Mouse (Mus musculus): ENCODE measurements around the gene Otop3. TPM values are rescaled to one million over a fixed set of nuclear protein-coding genes. Genes with fewer than 3 reads are reported as not detected.

Otop3 gene
- polyA plus RNA-seq, 1 experiment from 2014 or later, result 2.7 TPM

DNA sequence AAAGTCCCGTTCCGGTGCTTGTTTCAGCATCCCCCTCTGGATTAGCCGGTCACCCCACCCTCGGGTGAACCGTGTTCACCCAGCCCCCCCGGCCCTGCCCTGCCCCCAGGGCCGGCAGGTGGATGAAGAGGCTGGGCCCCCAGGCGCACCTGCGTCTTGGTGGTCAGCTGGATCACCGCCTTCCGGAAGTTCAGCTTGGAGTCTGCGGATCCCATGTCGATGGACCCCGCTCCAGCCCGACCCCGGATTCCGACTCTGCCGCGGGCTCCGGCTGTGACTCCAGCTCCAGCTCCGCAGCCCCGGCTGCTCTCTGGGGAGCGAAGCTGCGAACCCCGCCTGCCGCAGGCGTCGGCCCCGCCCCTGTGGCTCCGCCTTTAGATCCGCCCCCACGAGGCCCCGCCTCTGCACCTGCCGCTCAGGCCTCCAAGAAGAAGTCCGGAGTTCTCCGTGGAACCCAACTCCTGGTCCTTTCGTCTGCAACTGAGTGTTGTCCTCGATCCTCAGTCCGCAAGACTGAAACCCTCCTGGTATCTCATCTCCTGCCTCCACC, 32.9 kb downstream of the Otop3 start, which contains the start of gene Hid1:
TSS of gene Hid1 (minus strand) at position 362 of the 550 bp plus-strand sequence.
- Histone ChIP-seq H3K4me1 (peaks cover 15% of the 10 kb centered on the region), H3K27ac (peak within 1 kb of the TSS; percentile 52), H3K9ac (peak within 1 kb of the TSS; percentile 49; the same call in 1 of the 2 replicates), H3K4me2 (peak within 1 kb of the TSS; percentile 73), H3K4me3 (replicated peaks) (peak within 1 kb of the TSS; percentile 53), H3K27me3 (replicated peaks) (peaks cover 10% of the 10 kb centered on the region), H3K36me3 (no peaks in the 10 kb centered on the region), H3K9me3 (no peaks in the 10 kb centered on the region)
- ATAC-seq (ENCODE audit: insufficient read depth, low FRiP score, low read depth), result peak; percentile 79
- WGBS, result under 1% methylated on average over 30 of the region's 39 CpGs

DNA sequence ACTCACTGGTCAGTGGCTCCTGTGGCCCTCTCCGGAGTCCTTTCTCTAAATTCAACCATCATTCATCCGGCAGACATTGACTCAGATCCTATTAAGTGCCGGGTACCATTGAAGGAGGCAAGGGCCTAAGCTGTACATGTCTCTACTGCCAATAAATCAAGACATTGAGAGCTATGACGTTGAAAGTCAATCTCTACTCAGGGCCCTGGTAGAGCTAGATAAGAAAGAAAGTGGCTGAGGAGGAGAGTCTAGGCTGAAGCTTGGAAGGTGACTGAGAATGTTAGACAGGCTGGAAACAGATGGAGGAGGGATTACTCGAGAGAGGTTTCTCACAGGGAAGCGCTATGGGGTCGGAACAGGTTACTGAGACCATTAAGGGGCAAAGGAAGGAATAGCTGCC, 35.8 kb downstream of the Otop3 start:
- WGBS, result 51% methylated on average over 7 of the region's 7 CpGs

DNA sequence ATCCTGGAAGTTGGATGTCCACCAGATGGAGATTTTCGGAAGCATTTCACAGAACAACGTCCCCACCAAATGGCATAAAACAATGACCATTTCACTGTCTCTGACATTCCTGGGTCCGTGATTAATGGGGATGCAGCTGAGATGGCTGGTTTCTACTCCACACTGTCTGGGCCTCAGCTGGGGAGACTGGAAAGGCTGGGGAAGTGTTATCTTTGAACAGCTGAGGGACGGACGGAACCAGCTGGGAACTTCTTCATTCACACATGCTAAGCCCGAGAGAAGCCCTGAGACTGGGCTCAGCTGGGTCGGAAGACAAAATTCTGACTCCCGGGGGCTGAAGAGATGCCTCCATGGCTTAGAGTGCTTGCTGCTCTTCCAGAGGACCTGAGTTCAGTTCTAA, 36.8 kb downstream of the Otop3 start:
- Histone ChIP-seq H3K4me3 (replicated peaks) (no peak overlapping the region), H3K9me3 (no peaks in the 10 kb centered on the region), H3K4me2 (no peak overlapping the region), H3K27ac (no peak overlapping the region), H3K4me1 (peaks cover 21% of the 10 kb centered on the region), H3K36me3 (no peaks in the 10 kb centered on the region), H3K27me3 (replicated peaks) (peaks cover 20% of the 10 kb centered on the region), H3K9ac (no peak overlapping the region)
- 52% methylated on average over 8 of the region's 8 CpGs for WGBS
- no peak for ATAC-seq (ENCODE audit: insufficient read depth, low FRiP score, low read depth)

More for the DNA sequence above, 35.8 kb downstream of the Otop3 start:
- H3K9ac ChIP-seq, result no peak overlapping the region
- no peaks in the 10 kb centered on the region for H3K9me3 ChIP-seq
- ATAC-seq (ENCODE audit: insufficient read depth, low FRiP score, low read depth), result no peak
- peaks cover 26% of the 10 kb centered on the region for H3K4me1 ChIP-seq
- no peak overlapping the region for H3K4me3 ChIP-seq (replicated peaks)
- H3K27me3 ChIP-seq (replicated peaks), result peaks cover 20% of the 10 kb centered on the region
- no peak overlapping the region for H3K4me2 ChIP-seq
- no peak overlapping the region for H3K27ac ChIP-seq
- no peaks in the 10 kb centered on the region for H3K36me3 ChIP-seq

DNA sequence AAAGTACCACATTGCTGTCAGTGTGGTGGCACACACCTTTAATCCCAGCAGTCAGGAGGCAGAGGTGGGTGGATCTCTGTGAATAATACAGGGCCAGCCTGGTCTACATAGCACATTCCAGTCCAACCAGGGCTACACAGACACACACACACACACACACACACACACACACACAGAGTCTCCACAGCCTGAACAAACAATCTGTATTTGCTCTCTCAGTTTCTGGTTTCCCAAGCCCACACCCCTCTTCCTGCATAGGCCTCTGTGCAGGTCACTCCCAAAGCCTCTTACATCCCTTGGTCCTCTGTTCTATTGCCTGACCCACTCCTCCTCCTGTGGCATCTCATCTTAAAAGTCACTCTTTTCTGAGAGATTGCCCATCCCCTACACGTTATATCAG, 37.5 kb downstream of the Otop3 start:
- Histone ChIP-seq H3K9me3 (no peaks in the 10 kb centered on the region), H3K27me3 (replicated peaks) (peaks cover 17% of the 10 kb centered on the region), H3K4me1 (peaks cover 17% of the 10 kb centered on the region), H3K4me3 (replicated peaks) (no peak overlapping the region), H3K4me2 (no peak overlapping the region), H3K36me3 (no peaks in the 10 kb centered on the region), H3K9ac (no peak overlapping the region), H3K27ac (no peak overlapping the region)
- WGBS, result 48% methylated on average over 1 of the region's 1 CpGs
- ATAC-seq (ENCODE audit: insufficient read depth, low FRiP score, low read depth), result no peak

DNA sequence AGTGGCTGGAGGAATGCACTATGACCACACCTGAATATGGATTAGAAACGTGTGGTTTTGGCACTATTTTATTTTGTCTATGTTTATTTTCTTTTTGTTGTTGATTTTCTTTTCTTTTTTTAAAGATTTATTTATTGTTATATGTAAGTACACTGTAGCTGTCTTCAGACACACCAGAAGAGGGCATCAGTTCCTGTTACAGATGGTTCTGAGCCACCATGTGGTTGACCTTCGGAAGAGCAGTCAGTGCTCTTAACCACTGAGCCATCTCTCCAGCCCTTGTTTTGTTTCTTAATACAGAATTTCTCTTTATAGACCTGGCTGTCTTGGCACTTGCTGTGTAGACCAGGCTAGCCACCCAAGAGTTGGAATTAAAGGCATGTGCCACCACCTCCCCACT, 38.2 kb downstream of the Otop3 start:
- H3K4me1 ChIP-seq, result peaks cover 12% of the 10 kb centered on the region
- peaks cover 10% of the 10 kb centered on the region for H3K27me3 ChIP-seq (replicated peaks)
- H3K36me3 ChIP-seq, result no peaks in the 10 kb centered on the region
- no peak overlapping the region for H3K4me2 ChIP-seq
- WGBS, result 42% methylated on average over 2 of the region's 2 CpGs
- H3K9ac ChIP-seq, result no peak overlapping the region
- no peak for ATAC-seq (ENCODE audit: insufficient read depth, low FRiP score, low read depth)
- no peak overlapping the region for H3K4me3 ChIP-seq (replicated peaks)
- H3K9me3 ChIP-seq, result no peaks in the 10 kb centered on the region
- H3K27ac ChIP-seq, result no peak overlapping the region

DNA sequence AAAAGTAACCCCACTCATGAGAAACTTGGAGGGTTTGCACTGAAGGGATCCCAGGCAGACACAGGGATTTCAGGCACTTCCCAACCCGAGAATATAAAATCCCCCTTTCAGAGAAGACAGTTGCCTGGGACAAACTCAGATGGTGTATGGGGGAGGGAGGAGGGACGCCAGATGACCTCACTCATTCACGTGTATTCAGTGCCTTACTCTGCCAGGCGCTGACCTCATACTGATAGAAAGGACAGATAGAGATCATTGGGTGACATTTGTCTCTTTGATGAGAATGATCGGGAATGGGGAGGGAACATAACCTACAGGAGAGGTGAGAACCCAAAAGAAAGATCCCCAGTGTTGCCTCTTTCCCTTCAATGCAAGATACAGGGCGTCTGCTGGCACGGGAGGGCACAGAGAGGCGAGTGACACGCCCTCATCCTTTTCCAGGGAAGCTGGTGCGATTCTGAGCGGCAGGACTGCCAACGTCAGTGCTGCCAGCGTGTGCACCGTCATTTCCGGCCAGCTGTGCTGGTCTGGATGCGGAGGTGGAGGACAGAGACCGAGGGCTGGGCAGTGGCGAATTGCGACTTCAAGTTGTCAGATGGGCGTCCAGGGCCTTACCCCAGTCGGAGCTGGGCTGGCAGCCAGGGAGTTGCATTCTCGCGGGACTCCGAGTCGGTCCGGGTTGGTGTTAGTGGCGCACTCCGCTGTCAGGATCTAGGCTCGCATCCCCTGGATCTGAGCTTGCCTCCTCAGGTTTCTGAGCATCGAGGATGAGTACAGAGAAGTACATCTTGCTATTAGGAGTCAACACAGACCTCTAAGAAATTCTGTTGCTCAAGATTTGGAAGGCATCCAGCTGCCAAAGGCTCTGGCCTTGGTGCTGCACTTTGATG, 39.5 kb downstream of the Otop3 start:
- Histone ChIP-seq H3K4me2 (peak overlapping the region; percentile 83), H3K4me1 (peaks cover 12% of the 10 kb centered on the region), H3K9me3 (no peaks in the 10 kb centered on the region), H3K27ac (no peak overlapping the region), H3K27me3 (replicated peaks) (peaks cover 10% of the 10 kb centered on the region), H3K9ac (no peak overlapping the region; the same call in 1 of the 2 replicates), H3K36me3 (no peaks in the 10 kb centered on the region), H3K4me3 (replicated peaks) (peak overlapping the region; percentile 37)
- WGBS, result 4% methylated on average over 30 of the region's 30 CpGs
- ATAC-seq (ENCODE audit: insufficient read depth, low FRiP score, low read depth), result no peak

DNA sequence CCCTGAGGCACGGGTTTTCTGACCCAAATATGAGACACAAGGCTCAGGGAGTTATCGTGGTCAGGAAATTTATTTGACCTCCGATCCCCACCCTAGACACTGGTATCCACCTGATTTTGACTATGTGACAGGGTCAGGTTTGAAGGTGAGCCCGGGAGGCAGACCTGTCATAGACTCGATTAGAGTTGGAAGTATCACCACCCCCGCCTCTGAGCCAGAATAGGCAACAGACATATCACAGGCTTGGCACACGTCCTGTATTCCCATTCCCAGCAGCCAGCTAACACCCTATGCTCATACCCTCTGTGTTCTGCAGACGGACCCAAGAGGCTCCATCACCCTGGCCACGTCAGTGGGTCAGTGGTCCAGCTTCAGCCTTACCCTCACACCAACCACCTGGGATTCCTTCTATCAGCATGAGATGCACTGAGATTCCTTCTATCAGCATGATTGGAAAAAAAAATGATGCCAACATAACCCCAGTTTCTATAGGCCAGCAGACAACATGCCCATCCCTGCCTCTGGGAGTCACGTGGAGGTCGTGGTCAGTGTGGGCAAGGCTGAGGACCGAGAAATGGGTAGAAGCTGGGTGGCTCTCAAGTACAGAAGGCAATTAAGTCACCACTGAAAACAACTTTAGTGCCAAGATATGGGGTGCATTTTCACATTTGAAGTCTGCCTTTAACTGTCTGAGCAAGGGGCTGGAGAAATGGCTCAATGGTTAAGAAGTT, 40.3 kb downstream of the Otop3 start:
- Histone ChIP-seq H3K9me3 (no peaks in the 10 kb centered on the region), H3K27me3 (replicated peaks) (peaks cover 10% of the 10 kb centered on the region), H3K36me3 (no peaks in the 10 kb centered on the region), H3K4me3 (replicated peaks) (no peak overlapping the region), H3K4me1 (peaks cover 12% of the 10 kb centered on the region), H3K4me2 (peak overlapping the region; percentile 83), H3K27ac (no peak overlapping the region), H3K9ac (no peak overlapping the region)
- no peak for ATAC-seq (ENCODE audit: insufficient read depth, low FRiP score, low read depth)
- 58% methylated on average over 12 of the region's 12 CpGs for WGBS

DNA sequence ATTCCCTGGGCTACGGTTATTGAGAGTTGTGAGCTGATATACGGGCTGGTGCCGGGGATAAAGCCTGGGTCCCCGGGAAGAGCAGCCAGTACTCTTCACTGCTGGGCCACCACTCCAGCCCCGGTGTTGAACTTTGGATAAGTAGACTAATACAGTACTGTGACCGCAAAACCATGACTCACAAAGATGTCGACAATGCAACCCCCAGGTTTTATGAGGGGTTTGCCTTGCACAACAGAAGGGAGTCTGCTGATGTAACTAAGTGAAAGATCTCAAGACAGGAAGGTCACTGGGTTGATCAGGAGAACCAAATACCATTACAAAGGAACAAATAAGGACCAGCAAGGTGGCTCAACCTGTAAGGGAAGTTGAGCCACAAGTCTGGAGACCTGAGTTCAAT, 42.2 kb downstream of the Otop3 start:
- Histone ChIP-seq H3K27me3 (replicated peaks) (peaks cover 10% of the 10 kb centered on the region), H3K9me3 (no peaks in the 10 kb centered on the region), H3K27ac (no peak overlapping the region), H3K4me3 (replicated peaks) (no peak overlapping the region), H3K9ac (no peak overlapping the region), H3K4me1 (peaks cover 16% of the 10 kb centered on the region), H3K36me3 (no peaks in the 10 kb centered on the region), H3K4me2 (no peak overlapping the region)
- no peak for ATAC-seq (ENCODE audit: insufficient read depth, low FRiP score, low read depth)
- WGBS, result 63% methylated on average over 7 of the region's 7 CpGs

DNA sequence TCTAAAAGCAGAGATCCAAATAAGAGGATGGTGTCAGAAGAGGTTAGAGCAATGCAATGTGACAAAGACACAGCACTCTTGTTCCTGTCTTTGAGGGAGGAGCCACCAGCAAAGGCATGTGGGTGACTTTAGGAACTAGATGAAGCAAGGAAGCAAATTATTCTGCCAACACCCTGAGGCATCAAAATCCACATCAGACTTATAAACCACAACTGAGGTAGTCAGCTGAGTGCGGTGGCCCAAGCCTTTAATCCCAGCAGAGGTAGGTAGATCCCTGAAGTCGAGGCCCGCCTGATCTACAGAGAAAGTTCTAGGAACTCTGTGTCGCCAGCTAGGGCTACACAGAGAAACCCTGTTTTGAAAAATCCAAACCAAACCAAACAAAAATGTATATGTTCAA, 42.7 kb downstream of the Otop3 start:
- no peak for ATAC-seq (ENCODE audit: insufficient read depth, low FRiP score, low read depth)
- H3K9ac ChIP-seq, result no peak overlapping the region
- H3K4me3 ChIP-seq (replicated peaks), result no peak overlapping the region
- no peaks in the 10 kb centered on the region for H3K36me3 ChIP-seq
- H3K4me2 ChIP-seq, result no peak overlapping the region
- WGBS, result 88% methylated on average over 4 of the region's 4 CpGs
- H3K27me3 ChIP-seq (replicated peaks), result peaks cover 10% of the 10 kb centered on the region
- no peaks in the 10 kb centered on the region for H3K9me3 ChIP-seq
- no peak overlapping the region for H3K27ac ChIP-seq
- peaks cover 17% of the 10 kb centered on the region for H3K4me1 ChIP-seq

DNA sequence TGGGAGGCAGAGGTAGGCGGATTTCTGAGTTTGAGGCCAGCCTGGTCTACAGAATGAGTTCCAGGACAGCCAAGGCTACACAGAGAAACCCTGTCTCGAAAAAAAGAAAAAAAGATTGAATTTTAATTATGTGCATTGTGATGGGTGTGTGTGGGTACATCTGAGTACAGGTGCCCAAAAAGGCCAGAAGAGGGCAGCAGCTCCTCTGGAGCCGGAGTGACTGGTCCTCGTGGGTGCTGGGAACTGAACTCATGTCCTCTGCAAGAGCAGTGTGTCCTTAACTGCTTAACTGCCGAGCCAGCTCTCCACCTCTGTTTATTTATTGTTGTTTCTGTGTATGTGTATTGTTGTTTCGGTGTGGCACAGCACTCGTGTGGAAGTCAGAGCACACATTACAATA, 43.3 kb downstream of the Otop3 start:
- Histone ChIP-seq H3K4me3 (replicated peaks) (no peak overlapping the region), H3K9ac (no peak overlapping the region), H3K9me3 (no peaks in the 10 kb centered on the region), H3K27ac (no peak overlapping the region), H3K4me1 (peaks cover 23% of the 10 kb centered on the region), H3K27me3 (replicated peaks) (peaks cover 10% of the 10 kb centered on the region), H3K4me2 (no peak overlapping the region), H3K36me3 (no peaks in the 10 kb centered on the region)
- 84% methylated on average over 7 of the region's 7 CpGs for WGBS
- ATAC-seq (ENCODE audit: insufficient read depth, low FRiP score, low read depth), result no peak

DNA sequence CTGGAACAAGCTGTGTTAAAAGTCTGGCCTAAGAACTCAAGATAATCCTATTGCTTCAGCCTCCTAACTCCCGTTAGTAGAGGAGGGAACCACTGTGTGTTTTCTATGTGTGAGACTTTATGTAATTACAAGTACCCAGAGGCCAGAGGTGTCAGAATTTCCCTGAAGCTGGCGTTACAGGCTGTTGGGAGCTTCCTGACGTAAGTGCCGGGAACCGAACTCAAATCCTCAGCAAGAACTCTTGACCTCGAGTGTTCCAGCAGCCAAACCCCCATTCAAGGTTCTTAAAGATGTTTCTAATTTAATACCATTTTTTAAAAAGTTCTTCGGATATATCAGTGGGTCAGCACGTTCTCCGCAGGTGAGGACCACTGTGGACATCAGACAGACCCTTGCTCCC, 46.7 kb downstream of the Otop3 start:
- ATAC-seq (ENCODE audit: insufficient read depth, low FRiP score, low read depth), result no peak

More for the DNA sequence above, 46.7 kb downstream of the Otop3 start:
- peak overlapping the region; percentile 59 for H3K27ac ChIP-seq
- H3K4me3 ChIP-seq (replicated peaks), result peak overlapping the region; percentile 74
- H3K36me3 ChIP-seq, result no peaks in the 10 kb centered on the region
- peak overlapping the region; percentile 78 for H3K4me2 ChIP-seq
- no peaks in the 10 kb centered on the region for H3K27me3 ChIP-seq (replicated peaks)
- no peaks in the 10 kb centered on the region for H3K9me3 ChIP-seq
- WGBS, result 13% methylated on average over 9 of the region's 9 CpGs
- H3K9ac ChIP-seq, result no peak overlapping the region
- H3K4me1 ChIP-seq, result peaks cover 27% of the 10 kb centered on the region
